ENCODE assay signal across 12 mouse cellular contexts in genomic region chr16:90119969-90120368, GRCm38 (mm10). TPM values are rescaled to one million over a fixed set of nuclear protein-coding genes. Genes with fewer than 3 reads are reported as not detected.
A peak's percentile ranks its signal among the peaks of the same experiment; 100 is the strongest.
DNase-seq lines count a peak whose midpoint lies in the region; ATAC-seq and TF ChIP-seq lines count a peak whose summit lies in the region.
"Had no signal": no experiment of that assay in that cellular context is flagged by ENCODE, and none has a peak within 500 bp of the region (broad histone marks: within the 10 kb centered on the region; RNA-seq: fewer than 3 reads in every experiment).

No protein-coding gene starts in this region.

- no peak for ATAC-seq in cerebellum, adult (ENCODE audit: insufficient number of reproducible peaks, low FRiP score, low TSS enrichment)
- ATAC-seq in activated CD4-positive, CD25-positive, alpha-beta regulatory T cell, adult 4 months: no peak

- H3K27me3 ChIP-seq in cerebellum, adult 2 months (ENCODE audit: control insufficient read depth, insufficient read depth, low read length): no peaks in the 10 kb centered on the region
- H3K27me3 ChIP-seq in embryonic facial prominence, embryonic 10.5 days (replicated peaks; ENCODE audit: low read depth, poor library complexity, severe bottlenecking): no peaks in the 10 kb centered on the region

- peaks cover 24% of the 10 kb centered on the region for H3K4me1 ChIP-seq in cerebellum, adult 2 months (ENCODE audit: control insufficient read depth, insufficient read depth, low read length)
- H3K4me1 ChIP-seq in embryonic facial prominence, embryonic 10.5 days: peaks cover 14% of the 10 kb centered on the region

- H3K4me3 ChIP-seq in cerebellum, adult 2 months (replicated peaks; ENCODE audit: insufficient read depth, low read depth, low read length): no peak overlapping the region
- no peak overlapping the region for H3K4me3 ChIP-seq in left cerebral cortex, adult 2 months
- no peak overlapping the region for H3K4me3 ChIP-seq in embryonic facial prominence, embryonic 10.5 days

- peaks cover 15% of the 10 kb centered on the region for H3K9me3 ChIP-seq in embryonic facial prominence, embryonic 10.5 days

- peak; percentile 47; the same call in 1 of the 2 replicates for TF ChIP-seq CTCF in cerebellum, adult 2 months (IDR thresholded peaks at IDR 0.05; ENCODE audit: borderline replicate concordance, insufficient read depth, low read depth, low read length)
- peak; percentile 52 for TF ChIP-seq CTCF in left cerebral cortex, adult 2 months (IDR thresholded peaks at IDR 0.05)

- H3K36me3 ChIP-seq in embryonic facial prominence, embryonic 10.5 days (replicated peaks): peaks cover 26% of the 10 kb centered on the region

- no peak overlapping the region for H3K27ac ChIP-seq in cerebellum, adult 2 months (ENCODE audit: insufficient read depth, low read length)
- no peak overlapping the region for H3K27ac ChIP-seq in left cerebral cortex, adult 2 months
- H3K27ac ChIP-seq in embryonic facial prominence, embryonic 10.5 days (replicated peaks): no peak overlapping the region
- H3K27ac ChIP-seq: macrophage had no signal

- DNase-seq in cerebellum, adult 2 months: no peak
- DNase-seq in left cerebral cortex, adult 2 months (ENCODE audit: extremely low spot score in 1 of 2, low spot score in 2 of 2): no peak
- DNase-seq in left cerebral cortex, adult 8-10 months (ENCODE audit: low spot score in 2 of 2): no peak
- DNase-seq in B cell, adult 2 months: peak; percentile 22 to 37
- peak; percentile 72 for DNase-seq in ZHBTc4 (ENCODE audit: low read depth, low spot score)
- no peak for DNase-seq in embryonic facial prominence, embryonic 10.5 days (ENCODE audit: low spot score)
- DNase-seq: adrenal gland, adult 8-10 months; kidney, postnatal 36 days; right cerebral cortex, adult 18-20 months had no signal

- intact Hi-C loops in left cerebral cortex, adult 2 months (cut with DNase I): no loop called here

- 98% methylated on average over 4 of the region's 4 CpGs for WGBS in cerebellum, adult 2 months
- 98% methylated on average over 4 of the region's 4 CpGs for WGBS in embryonic facial prominence, embryonic 10.5 days

- TF ChIP-seq POLR2A in cerebellum, adult 2 months (IDR thresholded peaks at IDR 0.05; ENCODE audit: borderline replicate concordance, insufficient read depth, low read length): no peak

RNA-seq across cellular contexts. Expression of gene Tiam1, which starts 23.6 kb away (rescaled TPM):
- polyA plus RNA-seq in cerebellum, adult 2 months (2012; rRNA removed): 73.6 and 88.5 TPM in 2 replicates
- total RNA-seq in left cerebral cortex, adult 2 months (2021): 100 to 1,000 TPM; 107 to 120 TPM
- 100 to 1,000 TPM in 3 of 4 experiments, 10 to 100 TPM in 1; 96.3 to 147 (median 119) TPM for total RNA-seq in left cerebral cortex, adult 8-10 months (2022)
- polyA plus RNA-seq in activated CD4-positive, CD25-positive, alpha-beta regulatory T cell, adult 4 months (2017; shearing (Covaris generic)): 10 to 100 TPM; 49.7 to 53.9 TPM
- polyA plus RNA-seq in embryonic facial prominence, embryonic 10.5 days (2016; fragmentation: Nextera tagmentation; extraction: Ambion mirVana): 25.3 and 25.9 TPM in 2 replicates

Comparison
In these comparisons a context has a peak if more than half of its experiments do, and no peak if none do; other contexts are left out.
1. DNase-seq: peak in B cell, adult 2 months (2 of 2) and ZHBTc4 (single experiment); none in cerebellum, adult 2 months (0 of 2), left cerebral cortex, adult 2 months (0 of 2), left cerebral cortex, adult 8-10 months (0 of 2) and embryonic facial prominence, embryonic 10.5 days (single experiment).